Mouse (Mus musculus) spleen, postnatal 10 days (tissue): Measurements from ENCODE around the gene Lhx6.

Experiments
- DNase-seq, 2 experiments: peaks; one replicate each; pipeline ENCODE4 v3.0.0; 2021 to 2022; ENCODE audit warnings: low spot score in 2 of 2

The Lhx6 gene

DNA sequence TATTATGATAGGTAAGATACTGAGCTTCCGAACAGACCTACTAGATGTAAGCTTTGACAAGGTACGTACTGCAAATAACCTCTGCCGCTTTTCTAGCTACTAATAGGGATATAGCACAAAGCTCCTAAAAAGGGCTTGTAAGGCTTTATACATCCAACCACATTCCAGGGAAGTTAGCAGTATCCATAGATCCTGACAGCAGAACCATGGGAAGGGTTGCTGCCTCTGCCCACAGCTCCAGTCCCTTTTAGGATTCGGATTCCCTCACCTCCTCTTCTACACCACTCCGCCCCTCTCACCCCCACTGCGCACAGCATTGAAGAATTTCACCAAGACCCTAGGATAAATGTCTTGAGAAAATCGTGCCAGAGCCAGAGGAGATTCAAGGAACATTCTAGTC lies 11.9 kb downstream of the Lhx6 start:
- no peak for DNase-seq

GRCm38 (mm10) chr2:36092748-36093147 lies 12.5 kb downstream of the Lhx6 start:
- no peak for DNase-seq

DNA sequence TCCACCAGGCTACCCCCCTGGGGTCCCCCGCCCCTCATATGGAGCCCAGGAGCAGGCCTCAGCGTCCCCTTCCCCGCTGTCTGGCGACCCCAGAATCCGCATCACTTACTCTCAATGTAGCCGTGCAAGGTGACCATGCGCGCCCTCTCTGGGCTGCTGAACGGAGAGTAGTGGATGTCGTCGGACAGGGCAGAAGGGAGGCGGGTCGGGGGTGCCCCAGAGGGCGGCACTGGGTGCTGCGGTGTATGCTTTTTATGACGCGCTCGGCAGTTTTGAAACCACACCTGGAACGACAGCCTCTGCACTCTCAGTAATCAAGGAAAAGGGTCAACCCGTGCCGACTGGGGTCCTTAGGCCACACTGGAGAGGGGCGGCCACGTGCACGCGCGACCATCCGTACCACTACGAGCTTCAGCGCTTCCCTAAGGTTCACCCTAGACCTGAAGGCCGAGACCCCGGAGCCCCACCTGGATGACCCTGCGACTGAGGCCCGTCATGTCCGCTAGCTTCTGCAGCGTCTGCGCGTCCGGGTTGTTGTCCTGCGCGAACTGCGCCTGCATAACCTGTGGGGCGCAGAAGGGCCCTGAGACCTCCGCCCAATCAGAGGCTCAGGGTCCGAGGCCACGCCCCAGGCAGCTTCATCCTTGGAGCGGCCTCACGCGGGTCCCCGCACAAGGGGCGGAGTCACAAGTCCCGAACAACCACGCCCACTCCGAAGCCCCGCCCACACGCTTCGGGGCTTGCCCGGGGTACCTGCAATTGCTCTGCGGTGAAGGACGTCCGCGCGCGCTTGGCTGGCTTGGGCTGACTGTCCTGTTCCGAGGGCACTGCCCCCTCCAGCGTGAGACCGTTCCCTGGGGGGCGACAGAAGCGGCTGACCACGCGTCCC lies 14.1 kb downstream of the Lhx6 start:
- peak; percentile 44 to 71 for DNase-seq

DNA sequence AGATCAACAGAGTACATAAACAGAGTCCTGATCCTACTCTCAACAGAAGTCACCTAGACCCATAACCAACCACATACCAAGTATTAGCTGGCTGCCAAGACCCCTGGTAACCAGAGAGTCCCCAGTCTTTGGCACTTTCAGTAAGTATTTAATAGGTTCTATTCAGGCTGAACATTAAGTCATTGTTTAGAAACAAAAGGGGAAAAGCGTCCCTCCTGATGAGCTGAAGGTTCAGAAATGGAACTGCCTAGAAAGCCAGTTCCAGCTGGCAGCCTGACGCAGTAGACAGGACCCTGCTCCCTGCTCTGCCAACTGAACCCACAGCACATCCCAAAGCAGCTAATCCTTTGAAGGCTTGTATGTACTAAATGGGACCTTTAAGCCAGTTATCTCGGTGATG lies 16.0 kb downstream of the Lhx6 start:
- no peak for DNase-seq

GRCm38 (mm10) chr2:36085041-36085440 lies 20.2 kb downstream of the Lhx6 start:
- DNase-seq, result no peak

DNA sequence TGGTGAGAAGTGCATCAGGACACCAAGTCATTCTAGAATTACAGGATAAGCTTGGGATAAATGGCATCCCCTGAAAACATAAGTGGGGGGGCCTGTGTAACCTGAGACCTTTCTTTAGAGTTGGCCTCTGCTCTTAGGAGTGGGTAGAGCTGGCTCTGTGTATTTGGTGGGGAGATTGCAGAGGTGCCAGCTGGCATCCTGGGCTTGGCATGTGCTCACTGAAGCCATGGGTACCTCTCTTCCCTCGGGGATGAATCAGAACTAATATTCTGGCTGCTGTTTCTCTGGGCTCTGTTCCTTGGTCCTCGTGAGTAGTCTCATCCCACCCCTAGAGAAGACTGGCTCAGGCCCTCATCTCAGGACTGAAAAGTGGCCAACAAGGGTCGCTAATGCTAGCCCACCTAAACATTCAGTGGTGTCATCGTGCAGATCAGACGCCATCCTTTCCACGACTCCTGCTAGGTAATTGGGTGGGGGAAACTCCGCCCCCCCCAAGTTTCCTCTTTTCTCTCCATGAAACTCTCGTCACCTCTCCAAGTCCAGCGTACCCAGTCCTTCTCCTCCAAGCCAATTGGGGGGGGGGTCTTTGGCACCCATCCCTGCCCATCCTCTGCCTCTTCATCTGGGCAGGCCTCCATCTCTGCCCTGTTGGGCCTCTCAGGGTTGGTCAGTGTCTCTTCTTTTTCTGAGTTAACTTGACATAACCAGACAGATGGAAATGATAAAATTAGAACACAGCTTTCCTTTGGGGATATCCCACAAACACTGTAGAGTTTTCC lies 22.2 kb downstream of the Lhx6 start:
- DNase-seq, result no peak

DNA sequence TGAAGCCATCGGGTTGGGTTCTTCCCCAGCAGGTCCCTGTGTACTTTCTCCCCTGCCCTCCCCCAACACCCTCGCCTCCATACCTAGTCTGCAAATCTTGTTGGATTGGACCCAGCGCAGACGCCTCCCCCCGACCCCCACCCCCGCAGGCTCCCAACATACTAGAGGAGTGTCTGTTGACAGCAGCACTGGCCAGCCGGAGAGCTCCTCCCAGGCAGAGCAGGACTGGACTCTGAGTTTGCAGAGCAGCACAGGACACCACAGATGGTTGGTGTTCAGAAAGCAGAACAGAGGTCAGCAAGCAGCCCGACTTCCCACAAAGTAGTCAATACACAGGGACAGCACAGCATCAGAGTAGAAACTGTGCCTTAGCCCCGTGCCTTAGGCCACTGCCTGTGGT lies 23.8 kb downstream of the Lhx6 start:
- DNase-seq, result no peak

GRCm38 (mm10) chr2:36077160-36077761 lies 27.9 kb downstream of the Lhx6 start:
- DNase-seq, result no peak

GRCm38 (mm10) chr2:36075210-36075609 lies 30.0 kb downstream of the Lhx6 start:
- DNase-seq, result no peak

DNA sequence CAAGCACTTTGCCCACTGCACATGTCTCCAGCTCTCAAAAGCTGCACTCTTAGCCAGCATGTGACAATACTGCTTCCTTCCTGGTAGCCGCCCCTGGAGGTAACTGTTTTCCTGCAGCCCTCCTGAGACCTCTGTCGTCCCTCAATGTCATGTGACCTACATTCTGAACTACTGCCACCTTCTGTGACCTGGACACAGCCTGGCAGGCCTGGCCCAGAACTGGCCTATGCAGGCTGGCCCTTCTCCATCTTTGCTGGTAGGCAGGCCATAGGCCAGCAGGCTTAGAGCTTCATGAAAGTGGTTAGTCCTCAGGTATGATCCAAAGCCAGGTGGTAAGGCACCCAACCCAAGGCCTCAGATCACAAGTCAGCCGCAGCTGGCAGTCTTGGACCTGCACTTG lies 31.4 kb downstream of the Lhx6 start:
- no peak for DNase-seq

GRCm38 (mm10) chr2:36071660-36072305 lies 33.4 kb downstream of the Lhx6 start:
- DNase-seq, result no peak

GRCm38 (mm10) chr2:36067132-36067531 lies 38.1 kb downstream of the Lhx6 start:
- no peak for DNase-seq

DNA sequence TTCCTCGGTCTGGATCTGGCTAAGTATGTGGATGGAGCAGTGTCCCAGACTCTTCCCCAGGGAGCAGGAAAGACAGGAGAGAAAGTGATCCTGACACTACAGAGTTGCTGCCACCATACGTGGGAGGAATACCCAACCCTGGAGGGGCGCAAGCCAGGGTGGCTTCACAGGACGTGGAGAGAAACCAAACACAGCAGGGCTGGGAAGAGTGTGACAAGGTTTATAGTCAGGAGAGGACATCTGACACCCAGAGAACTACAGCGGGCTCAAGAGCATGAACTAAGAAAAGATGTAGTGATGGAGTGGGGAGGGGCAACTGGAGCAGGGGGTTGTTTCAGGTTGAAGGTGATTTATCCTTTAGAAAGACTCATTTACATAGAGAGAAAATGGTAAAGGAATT lies 43.8 kb downstream of the Lhx6 start:
- no peak for DNase-seq

DNA sequence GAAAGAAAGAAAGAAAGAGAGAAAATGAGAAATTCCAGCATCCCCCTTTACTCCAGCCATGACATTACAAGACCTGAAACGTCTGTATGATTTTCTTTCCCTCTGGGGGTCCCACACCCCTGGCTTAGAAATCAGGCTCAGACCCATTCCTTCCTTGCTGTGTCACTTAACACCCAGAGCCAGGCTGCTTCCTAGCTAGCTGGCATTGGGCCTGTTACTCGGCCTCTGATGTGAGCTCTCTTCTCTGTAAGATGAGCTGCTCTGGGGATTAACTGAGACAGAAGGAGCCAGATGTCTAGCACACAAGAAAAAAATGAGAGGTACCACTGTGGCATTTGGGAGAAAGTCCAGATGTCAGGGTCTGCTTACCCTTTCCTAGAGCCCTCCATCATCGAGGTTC lies 49.0 kb downstream of the Lhx6 start:
- no peak for DNase-seq

- no peak for DNase-seq
Measured at GRCm38 (mm10) chr2:36053249-36053648, 52.0 kb downstream of the Lhx6 start.

GRCm38 (mm10) chr2:36049567-36049954 lies 55.6 kb downstream of the Lhx6 start:
- DNase-seq, result no peak

DNA sequence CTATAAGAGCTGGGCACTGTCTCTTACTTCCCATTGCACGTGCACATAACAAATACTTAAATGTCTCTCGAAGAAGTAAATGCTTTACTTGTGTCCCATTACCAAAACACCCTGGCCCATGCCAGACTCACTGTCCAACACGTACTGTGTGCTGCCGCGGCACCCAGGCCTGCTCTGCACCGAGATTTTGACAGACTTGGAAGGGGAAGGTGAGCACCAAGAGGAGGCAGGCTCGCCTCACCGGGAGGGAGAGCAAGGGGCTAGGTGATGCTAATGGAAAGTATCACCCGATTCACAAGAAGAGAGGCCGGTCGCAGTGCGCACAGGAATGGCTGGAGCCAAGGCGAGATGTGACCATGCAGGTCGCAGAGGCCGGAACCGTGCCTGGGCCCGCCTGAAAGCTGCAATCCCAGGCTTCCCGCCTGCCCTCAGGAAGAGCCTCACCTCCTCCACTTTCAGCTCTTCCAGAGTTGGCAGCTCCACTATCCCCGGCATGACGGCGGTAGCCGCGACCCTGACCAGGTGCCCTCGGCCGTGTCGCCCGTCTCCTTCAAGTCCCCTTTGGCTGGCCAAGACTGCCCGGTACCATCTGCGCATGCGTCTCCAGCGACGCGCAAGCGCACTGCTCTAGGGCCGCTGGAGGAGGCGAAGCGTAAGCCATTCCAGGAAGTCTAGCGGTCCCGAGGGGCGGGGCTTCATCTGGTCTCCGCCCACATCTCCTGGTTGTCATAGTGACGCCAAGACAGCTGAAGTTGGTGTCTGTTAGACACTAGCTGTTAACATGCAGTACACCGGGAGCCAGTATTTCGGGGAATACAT lies 56.3 kb downstream of the Lhx6 start, which contains the start of the genes Ndufa8 and Morn5:
Gene Ndufa8 (minus strand): TSS at position 659 of the 819 bp plus-strand sequence.
Gene Morn5 (plus strand): TSS at position 711 of the 819 bp plus-strand sequence.
- peak; percentile 96 to 97 for DNase-seq

DNA sequence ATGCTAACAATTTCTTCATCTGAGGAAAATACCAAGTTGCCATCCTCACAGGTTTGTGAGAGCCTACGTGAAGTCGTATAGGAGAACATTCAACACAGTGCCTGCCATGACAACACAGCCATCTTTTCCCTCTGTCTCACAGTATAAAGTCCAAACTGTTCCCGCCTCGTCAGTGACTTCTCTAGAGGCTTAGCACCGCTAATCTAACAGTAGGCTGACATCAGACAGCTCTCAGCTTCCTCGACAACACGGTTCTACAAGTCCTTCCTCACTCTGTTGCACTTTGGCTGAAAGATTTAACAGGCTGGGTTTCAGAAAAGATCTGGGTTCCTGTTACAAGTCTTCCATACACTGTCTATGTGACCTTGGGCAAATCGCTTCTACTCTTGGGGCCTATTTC lies 57.0 kb downstream of the Lhx6 start:
- no peak for DNase-seq

DNA sequence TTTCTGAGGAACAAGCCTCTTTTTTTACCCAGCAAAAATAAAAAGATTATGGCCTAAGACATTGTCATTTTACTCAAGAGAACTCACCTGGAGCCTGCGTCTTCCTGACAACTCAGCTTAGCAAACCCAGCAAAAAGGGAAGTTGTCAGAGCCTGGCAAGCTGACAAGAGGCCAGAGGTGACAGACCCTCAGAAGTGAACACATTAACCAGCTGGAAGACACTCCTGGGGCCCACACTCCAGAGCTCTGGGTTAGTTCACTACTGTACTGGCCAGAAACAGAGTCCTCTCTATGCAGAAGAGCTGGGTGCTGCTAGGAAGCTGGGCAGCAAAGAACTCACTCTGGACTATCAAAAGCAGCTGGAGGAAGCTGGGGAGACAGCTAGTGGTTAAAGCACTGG lies 64.3 kb downstream of the Lhx6 start:
- DNase-seq, result no peak

DNA sequence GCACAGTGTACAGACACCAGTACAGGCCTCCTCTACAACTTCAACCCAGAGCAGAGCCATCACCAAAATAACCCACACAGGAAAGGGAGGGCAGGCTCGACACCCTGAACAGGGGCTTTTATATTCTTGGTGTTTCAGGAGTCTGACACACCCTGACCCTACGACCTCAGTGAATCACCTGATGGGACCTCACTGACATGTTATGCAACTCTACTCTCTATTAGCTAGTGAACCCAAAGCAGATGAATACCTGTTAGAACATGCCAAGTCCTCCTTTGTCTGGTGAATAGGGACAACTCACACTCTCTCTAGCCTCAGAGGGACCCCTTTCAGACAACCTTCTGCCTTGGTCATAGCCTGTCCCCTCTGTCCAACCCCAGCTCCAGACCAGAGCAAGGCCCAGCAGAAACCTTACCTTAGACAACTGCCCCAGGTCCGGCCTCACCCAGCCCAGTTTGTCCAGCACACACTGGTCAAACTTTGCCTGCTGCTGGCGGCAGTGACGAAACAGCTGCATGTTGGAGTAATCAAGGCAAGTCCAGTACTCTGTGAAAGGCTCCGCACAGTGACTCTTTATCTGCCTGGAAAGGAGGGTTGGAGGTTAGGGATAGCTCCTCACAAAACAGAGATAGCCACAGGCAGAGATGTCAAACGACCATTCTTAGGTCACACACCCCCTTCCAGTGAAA lies 65.8 kb downstream of the Lhx6 start:
- no peak for DNase-seq
